Mouse (Mus musculus) ovary, adult 18-20 months (tissue): ENCODE measurements around the gene Cd86.

ENCODE experiments used
- DNase-seq: peaks from one replicate; pipeline ENCODE4 v3.0.0; 2022; ENCODE audit warnings: low spot score, mixed read lengths

Gene Cd86

DNA sequence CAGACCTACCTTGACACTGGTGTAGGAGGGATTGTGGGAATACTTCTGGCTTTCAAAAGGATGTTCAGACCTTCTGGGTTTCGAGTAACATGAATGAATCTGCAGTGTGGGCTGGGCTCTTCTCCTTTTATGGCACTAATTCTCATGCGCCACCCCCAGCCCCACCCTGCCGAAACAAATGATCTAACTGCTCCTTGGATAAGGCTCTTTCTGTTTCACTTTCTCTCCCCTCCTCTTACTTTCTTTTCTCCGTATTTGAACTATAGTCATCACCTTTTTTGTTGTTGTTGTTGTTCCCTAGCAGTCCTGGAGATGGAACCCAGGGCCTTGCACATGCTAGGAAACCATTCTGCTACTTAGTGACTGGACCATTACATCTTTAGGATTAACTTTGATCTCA is 67.6 kb downstream of the Cd86 start:
- DNase-seq: no peak

DNA sequence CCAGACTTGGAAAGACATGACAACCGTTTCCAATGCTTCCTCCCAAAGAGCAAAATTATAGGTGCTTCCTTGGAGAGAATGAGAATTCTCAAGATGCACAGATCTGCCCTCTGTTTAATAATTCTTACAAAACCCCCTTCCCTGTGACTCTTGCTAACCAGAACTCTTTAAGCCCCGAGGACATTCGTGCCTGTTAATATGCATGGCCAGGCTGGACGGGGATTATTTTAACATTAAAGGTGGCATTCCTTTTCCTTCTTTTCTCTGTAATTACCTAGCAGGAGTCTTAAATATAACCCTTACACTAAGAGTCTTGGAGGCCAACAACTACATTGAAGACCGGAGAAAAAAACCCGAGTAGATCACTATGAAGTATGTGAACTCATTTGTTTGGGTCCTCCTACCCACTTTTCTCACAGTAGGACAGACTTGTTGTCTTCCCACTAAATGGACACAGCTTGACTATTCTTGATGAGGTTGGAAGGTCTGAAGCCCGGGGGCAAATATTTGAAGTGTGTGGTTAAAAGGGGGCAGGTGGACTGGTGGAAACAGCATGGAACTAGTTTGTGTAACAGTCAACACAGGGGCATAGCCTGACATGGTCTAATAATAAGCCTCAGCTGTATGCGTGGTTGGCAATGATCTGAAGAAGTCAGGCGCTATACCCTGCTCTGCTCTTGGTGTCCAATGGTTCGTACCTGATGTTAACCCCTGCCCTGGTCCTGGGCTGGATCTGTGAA is 69.0 kb downstream of the Cd86 start:
- no peak for DNase-seq

GRCm38 (mm10) chr16:36589898-36590297 is 76.0 kb downstream of the Cd86 start:
- no peak for DNase-seq

- no peak for DNase-seq
Observed at GRCm38 (mm10) chr16:36587971-36588370, 77.9 kb downstream of the Cd86 start.

GRCm38 (mm10) chr16:36582073-36582472 is 83.8 kb downstream of the Cd86 start:
- no peak for DNase-seq

DNA sequence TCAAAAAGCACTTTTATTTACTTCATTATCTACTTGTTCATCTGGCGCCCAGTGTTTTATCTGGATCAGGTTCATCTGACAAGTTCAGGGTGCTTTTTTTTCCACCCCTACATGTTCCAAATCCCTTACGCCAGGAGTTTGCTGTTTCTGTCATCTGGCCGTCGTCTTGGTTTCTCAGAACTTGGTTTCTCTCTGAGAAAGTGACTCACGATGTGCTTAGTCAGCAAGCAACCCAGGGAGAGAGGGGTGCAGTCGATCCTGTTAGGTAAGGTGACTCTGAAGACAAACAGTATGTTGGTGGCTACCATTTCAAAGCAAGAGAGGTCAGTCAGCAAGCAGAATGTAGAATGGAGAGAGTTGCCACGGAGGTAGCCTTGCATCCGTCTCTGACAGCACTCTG is 93.9 kb downstream of the Cd86 start:
- DNase-seq: no peak

DNA sequence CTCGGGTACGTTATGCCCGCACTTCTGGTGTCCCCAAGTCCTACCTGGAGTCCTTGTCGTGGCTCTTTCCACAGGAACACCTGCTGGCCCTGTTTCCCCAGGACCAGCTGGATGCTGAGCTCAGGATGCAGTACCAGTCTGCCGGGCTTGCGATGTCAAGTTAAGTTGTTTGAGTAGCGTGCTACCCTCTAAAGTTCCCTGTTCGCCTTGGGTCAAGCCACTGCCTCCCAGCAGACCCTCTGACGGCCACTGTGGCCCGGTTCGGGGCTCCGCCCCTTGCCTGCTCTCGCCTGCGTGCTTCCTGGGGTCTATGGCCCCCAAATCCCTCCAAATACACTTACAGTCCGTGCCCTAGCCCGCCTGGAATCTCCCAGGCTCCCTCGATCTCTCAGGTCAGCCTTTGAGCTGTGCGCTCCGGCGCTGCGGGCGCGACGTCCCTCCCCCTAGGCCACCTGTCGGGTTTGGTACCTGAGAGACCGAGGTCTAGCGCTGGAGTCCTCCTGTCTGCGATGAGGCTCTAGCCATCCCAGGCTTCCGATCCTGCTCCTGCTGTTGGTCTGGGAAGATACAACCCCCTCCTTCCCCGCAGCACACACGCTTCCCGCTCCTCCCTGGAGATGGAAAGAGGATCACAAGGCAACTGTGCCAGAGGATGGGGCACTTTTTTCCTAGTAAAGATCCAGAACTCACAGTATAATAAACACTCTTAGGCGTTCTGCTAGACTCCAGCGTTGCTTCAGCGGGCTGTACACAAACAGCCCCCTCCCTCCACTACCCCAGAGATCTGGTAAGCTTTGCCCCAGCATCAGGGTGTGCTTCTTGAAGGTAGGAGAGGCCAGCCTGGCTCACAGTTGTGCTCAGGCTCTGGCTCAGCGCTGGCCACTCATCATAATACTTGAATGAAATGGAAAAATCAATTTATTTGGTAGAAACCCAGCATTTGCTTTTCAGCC is 104.2 kb downstream of the Cd86 start, which contains the start of gene Casr:
Gene Casr (minus strand): TSS at position 756 of the 953 bp plus-strand sequence.
- no peak for DNase-seq

GRCm38 (mm10) chr16:36559573-36559972 is 106.3 kb downstream of the Cd86 start:
- no peak for DNase-seq

DNA sequence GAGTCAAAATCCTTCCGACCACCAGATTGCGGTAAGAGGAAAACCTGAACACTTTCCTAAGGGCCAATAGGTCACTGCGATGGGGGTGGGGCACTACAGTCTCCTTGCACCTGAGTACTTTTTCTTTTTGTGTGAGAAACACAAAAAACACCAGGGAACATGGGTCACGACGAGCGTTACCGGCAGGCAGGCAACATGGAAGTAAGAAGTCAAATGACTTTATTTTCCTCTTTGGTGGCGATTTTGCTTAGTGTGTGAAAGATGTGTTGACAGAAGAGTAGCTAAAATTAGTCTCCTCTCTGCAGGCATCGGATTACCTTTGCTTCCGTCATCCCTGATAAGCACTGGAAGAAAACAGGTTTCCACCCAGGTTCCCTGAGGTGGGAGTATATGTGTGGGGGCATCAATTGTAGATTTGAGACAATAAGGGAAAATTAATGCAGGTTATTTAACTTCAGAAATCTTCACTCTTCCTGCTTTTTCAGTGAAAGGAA is 110.2 kb downstream of the Cd86 start:
- DNase-seq: no peak
